Mouse (Mus musculus) testis, adult 2 months (tissue): ENCODE results near the gene Mfsd4a.

ENCODE experiments used
- CTCF ChIP-seq: fragments of 200-500 bp; IDR thresholded peaks from 2 replicates; pipeline ENCODE4 v1.5.1; 2012; ENCODE audit warnings: low read depth, mild to moderate bottlenecking, inconsistent platforms, low read length, moderate library complexity; ENCODE audit not compliant: control insufficient read depth, insufficient read depth, insufficient replicate concordance
- POLR2A ChIP-seq: fragments of 200-500 bp; IDR thresholded peaks from 2 replicates; pipeline ENCODE4 v1.6.1; 2012; ENCODE audit warnings: low read depth, mild to moderate bottlenecking, inconsistent platforms, low read length, moderate library complexity; ENCODE audit not compliant: control insufficient read depth

- TF ChIP-seq POLR2A (no peak), CTCF (no peak)
Measured at GRCm38 (mm10) chr1:132001880-132002330, 66.0 kb downstream of the Mfsd4a start.
